Mouse (Mus musculus) embryonic stem cell, embryonic (primary cell): ENCODE measurements at regions not wholly inside any gene's neighbourhood (a gene's known extent, or its start where the extent isn't known, plus 50 kb on each side); places are given as distances from the start of the nearest gene placed in this dataset.

Experiments used
- CTCF ChIA-PET, 4 experiments: fragments of 300-600 bp in 2 of 4; fragments of 350-600 bp in 2 of 4; sonication (Branson Sonifier 250); formaldehyde crosslinking; loops; one replicate each; lab custom pipeline; 2022; ENCODE audit warnings: inconsistent platforms in 2 of 4; lab: Charles Lee
- POLR2A ChIA-PET, 4 experiments: fragments of 300-600 bp in 2 of 4; fragments of 350-600 bp in 2 of 4; sonication (Branson Sonifier 250); formaldehyde crosslinking; loops; one replicate each; lab custom pipeline; 2022; ENCODE audit warnings: antibody characterized with exemption in 4 of 4, inconsistent platforms in 1 of 4; lab: Charles Lee

DNA sequence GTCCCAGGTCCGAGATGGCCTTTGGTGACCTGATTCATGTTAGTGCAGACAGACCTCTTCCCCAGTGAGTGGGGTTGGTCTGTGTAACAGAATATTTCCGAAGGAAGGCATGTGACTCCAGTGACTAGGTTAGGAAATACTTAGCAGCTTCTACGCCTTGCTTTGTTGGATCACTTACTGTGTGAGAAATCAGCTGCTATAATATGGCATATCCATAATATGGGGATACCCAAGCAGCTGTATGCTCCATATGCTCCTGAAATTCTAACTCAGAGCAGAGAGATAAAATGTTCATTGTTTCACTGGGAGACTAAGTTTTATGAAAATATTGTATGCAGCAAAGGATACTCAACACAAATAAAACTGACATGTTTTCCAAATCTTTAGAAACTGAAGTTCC, 318.1 kb upstream of the Klf3 start:
- ChIA-PET POLR2A (interaction anchor here in 1 of 4 experiments (0.6 kb wide), 1 partner anchor 20 kb away, joined by 3 read pairs; no protein-coding TSS in a partner anchor), CTCF (no interaction called here)

DNA sequence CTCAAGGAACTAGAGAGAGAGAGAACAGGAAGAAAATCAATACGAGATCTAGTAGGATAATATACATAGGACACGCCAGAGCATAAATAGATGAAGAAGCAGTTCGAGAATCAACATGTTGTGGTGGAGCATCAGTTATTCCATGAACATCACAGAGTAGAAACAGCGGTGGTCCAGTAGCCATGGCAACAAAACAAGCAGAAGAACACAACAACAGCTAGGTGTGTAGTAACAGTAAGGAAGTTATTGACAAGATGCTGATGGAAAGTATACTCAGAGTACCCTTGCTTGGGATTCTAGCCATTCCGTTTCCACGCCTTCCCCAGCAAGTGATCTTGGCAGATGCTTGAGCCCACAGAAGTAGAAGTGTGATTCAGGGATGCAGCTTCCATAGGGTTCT, 317.3 kb upstream of the Klf3 start:
- ChIA-PET CTCF (interaction anchor here in 1 of 4 experiments (0.6 kb wide), 1 partner anchor 397 kb away, joined by 4 read pairs; no protein-coding TSS in a partner anchor), POLR2A (interaction anchor here in 1 of 4 experiments (0.6 kb wide), 1 partner anchor 114 kb away, joined by 10 read pairs; no protein-coding TSS in a partner anchor)

DNA sequence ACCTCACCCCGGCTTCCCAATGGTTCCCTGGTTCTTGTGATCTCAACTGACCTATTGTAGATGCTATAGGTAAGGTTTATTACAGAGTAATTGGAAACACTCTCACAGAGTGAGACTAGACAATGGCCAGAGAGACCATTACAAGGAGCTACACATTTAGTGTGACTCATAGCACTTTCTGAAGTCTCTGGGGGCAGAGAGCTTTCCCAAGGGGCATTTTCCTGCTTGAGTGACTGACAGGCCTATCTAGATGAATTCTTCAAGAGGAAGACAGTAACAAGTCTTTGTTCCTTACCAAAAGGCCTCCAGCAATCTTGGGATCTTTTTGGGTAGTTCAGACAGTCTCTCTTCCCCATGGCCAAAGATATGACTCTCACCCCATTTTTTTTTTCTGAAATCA, 316.4 kb upstream of the Klf3 start:
- POLR2A ChIA-PET: interaction anchor here in 1 of 4 experiments (0.5 kb wide), 1 partner anchor 249 kb away, joined by 5 read pairs; no protein-coding TSS in a partner anchor
- CTCF ChIA-PET: no interaction called here

DNA sequence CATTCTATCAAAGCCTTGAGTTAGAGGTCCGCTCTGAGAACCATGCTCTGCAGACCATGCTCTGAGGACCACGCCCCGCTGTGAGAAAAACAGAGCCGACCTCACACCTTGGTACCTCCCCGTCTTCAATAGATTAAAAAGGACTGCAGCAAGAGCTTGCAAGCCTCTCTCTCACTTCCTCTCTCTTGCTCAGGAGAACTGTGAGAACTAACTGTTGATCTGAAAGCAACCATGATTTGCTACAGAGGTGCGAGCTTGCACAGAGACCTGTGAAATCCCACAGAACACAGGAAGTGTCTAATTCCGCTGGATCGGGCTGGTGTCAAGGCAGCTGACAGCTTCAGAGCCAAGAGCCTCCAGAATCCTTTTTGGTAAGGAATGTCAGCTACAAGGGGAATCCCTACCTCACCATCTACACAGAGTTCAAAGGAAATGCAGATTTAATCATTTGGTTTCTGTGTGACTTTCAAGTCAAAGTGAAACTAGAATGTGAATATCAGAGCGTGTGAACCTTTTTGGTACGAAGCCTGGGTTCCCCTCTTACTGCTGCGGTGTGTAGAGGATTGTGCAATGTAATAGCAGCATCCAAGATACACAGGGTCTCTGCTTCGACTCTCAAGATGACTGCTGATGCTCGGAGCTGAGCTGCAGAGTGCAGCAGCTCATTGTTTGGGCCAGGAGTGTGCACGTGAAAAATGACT, 315.3 kb upstream of the Klf3 start:
- ChIA-PET CTCF (interaction anchor here in 1 of 4 experiments (0.6 kb wide), 1 partner anchor 19 kb away, joined by 4 read pairs; no protein-coding TSS in a partner anchor), POLR2A (interaction anchor here in 3 of 4 experiments (0.5 to 1.4 kb wide), 3 partner anchors 9 to 1478 kb away, joined by 3 to 5 read pairs (median 4); no protein-coding TSS in a partner anchor)

DNA sequence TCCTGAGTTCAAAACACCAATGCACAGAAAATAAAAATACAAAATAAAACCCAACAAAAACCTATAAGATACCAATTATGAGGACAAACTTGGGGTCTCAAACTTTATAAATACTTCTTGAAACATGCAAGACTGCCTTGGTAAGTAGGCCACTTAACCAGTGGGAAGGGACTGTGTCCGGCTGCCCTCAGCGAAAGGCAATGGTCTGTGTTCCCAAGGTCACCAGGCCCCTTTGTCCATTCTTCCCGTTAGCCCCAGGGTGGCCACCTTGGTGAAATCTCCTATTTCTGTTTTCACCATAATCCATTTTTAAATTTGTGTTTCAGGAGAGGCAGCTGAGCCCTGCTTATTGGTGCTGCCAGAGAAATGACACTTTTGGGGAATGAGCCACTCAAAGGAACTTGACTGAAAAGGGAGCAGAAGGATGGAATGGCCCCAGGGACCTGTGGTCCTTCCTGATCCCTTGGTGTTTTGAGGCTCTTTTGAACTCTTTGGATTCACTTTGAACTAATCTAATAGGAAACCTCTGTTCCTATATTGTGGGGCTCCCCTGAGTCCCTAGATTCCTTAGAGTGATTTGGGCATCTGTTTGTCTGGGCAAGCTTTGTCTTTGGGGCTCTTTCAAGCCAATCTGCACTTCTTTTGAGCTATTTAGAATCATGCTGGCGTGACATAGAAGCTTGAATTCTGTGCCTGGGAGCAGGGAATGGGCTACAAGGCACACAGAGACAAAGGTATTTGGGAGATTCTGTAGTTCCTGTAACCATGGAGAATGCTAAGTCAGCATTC, 313.3 kb upstream of the Klf3 start:
- POLR2A ChIA-PET: interaction anchor here in 3 of 4 experiments (0.6 to 1.0 kb wide), 5 partner anchors 8 to 376 kb away, joined by 3 to 12 read pairs (median 3); no protein-coding TSS in a partner anchor
- CTCF ChIA-PET: interaction anchor here in 1 of 4 experiments (0.5 kb wide), 1 partner anchor 847 kb away, joined by 4 read pairs; no protein-coding TSS in a partner anchor

GRCm38 (mm10) chr5:64490445-64490950, 312.7 kb upstream of the Klf3 start:
- ChIA-PET CTCF (interaction anchor here in 1 of 4 experiments (0.5 kb wide), 1 partner anchor 846 kb away, joined by 4 read pairs; no protein-coding TSS in a partner anchor), POLR2A (interaction anchor here in 2 of 4 experiments (0.6 to 1.0 kb wide), 4 partner anchors 9 to 375 kb away, joined by 3 to 4 read pairs (median 3); no protein-coding TSS in a partner anchor)

DNA sequence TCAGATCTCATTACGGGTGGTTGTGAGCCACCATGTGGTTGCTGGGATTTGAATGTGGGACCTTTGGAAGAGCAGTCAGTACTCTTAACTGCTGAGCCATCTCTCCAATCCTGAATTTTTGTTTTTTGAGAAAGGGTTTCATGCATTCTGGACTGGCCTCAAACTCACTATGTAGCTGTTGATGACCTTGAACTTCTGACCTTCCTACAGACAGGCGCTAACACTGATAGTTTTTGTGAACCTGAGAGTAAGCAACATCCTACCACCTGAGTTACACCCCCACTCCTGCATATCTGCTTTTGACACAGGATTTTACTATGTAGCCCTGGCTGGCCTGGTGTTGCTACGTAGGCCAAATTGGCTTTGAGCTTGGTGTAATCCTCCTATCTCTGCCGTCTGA, 308.8 kb upstream of the Klf3 start:
- POLR2A ChIA-PET: interaction anchor here in 3 of 4 experiments (0.6 to 2.0 kb wide), 6 partner anchors 11 to 525 kb away, joined by 3 to 4 read pairs (median 4); no protein-coding TSS in a partner anchor
- CTCF ChIA-PET: interaction anchor here in 2 of 4 experiments (0.6 to 1.9 kb wide), 4 partner anchors 12 to 319 kb away, joined by 3 to 5 read pairs (median 4); no protein-coding TSS in a partner anchor

- POLR2A ChIA-PET: interaction anchor here (0.5 to 1.3 kb wide), 6 partner anchors 9 to 878 kb away, joined by 3 to 8 read pairs (median 5); no protein-coding TSS in a partner anchor
Observed at GRCm38 (mm10) chr5:64496853-64497252, 306.3 kb upstream of the Klf3 start.

GRCm38 (mm10) chr5:64498431-64498830, 304.8 kb upstream of the Klf3 start:
- CTCF ChIA-PET: no interaction called here
- POLR2A ChIA-PET: interaction anchor here in 1 of 4 experiments (0.7 kb wide), 1 partner anchor 107 kb away, joined by 11 read pairs; no protein-coding TSS in a partner anchor

More at GRCm38 (mm10) chr5:64496853-64497252, 306.3 kb upstream of the Klf3 start:
- CTCF ChIA-PET: no interaction called here

GRCm38 (mm10) chr5:64499131-64499530, 304.1 kb upstream of the Klf3 start:
- POLR2A ChIA-PET: no interaction called here
- CTCF ChIA-PET: no interaction called here

DNA sequence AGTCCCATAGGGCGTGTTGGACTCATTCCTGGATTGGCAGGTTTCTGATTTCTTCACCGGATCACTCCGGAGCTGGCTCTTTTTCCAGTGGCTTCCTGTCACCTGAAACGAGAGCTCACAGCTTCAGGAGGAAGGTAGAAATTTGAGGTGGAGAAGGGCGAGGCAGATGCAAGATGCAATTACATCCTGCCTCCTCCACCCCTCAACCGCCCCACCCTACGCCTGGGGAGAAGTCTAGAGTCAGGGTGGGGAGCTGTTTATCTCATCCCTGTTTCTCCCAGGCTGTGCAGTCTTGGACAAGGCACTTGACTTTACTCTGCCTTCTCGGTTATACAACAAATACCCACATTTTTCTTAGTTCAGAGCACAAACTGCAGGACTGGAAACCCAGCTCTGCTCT, 302.8 kb upstream of the Klf3 start:
- ChIA-PET POLR2A (interaction anchor here in 2 of 4 experiments (0.8 to 2.0 kb wide), 7 partner anchors 12 to 365 kb away, joined by 3 to 11 read pairs (median 4); no protein-coding TSS in a partner anchor), CTCF (interaction anchor here in 3 of 4 experiments (0.6 to 1.0 kb wide), 6 partner anchors 14 to 383 kb away, joined by 3 to 10 read pairs (median 3); no protein-coding TSS in a partner anchor)

GRCm38 (mm10) chr5:64500866-64501265, 302.3 kb upstream of the Klf3 start:
- POLR2A ChIA-PET: interaction anchor here in 2 of 4 experiments (0.8 to 2.0 kb wide), 8 partner anchors 12 to 365 kb away, joined by 3 to 11 read pairs (median 4); no protein-coding TSS in a partner anchor
- CTCF ChIA-PET: interaction anchor here in 3 of 4 experiments (0.7 to 1.0 kb wide), 5 partner anchors 14 to 383 kb away, joined by 3 to 10 read pairs (median 3); no protein-coding TSS in a partner anchor

- ChIA-PET CTCF (interaction anchor here in 3 of 4 experiments (0.6 to 2.4 kb wide), 4 partner anchors 24 to 578 kb away, joined by 3 to 7 read pairs (median 3); no protein-coding TSS in a partner anchor), POLR2A (interaction anchor here in 3 of 4 experiments (0.6 to 2.0 kb wide), 18 partner anchors 11 to 1024 kb away, joined by 3 to 11 read pairs (median 4); no protein-coding TSS in a partner anchor)
Observed at GRCm38 (mm10) chr5:64501746-64502145, 301.4 kb upstream of the Klf3 start.

- ChIA-PET POLR2A (interaction anchor here in 2 of 4 experiments (0.9 to 1.6 kb wide), 3 partner anchors 14 to 308 kb away, joined by 3 to 5 read pairs (median 3); no protein-coding TSS in a partner anchor), CTCF (interaction anchor here in 3 of 4 experiments (0.5 to 2.4 kb wide), 4 partner anchors 190 to 380 kb away, joined by 3 to 7 read pairs (median 4); no protein-coding TSS in a partner anchor)
Observed at GRCm38 (mm10) chr5:64503514-64503913, 299.7 kb upstream of the Klf3 start.

DNA sequence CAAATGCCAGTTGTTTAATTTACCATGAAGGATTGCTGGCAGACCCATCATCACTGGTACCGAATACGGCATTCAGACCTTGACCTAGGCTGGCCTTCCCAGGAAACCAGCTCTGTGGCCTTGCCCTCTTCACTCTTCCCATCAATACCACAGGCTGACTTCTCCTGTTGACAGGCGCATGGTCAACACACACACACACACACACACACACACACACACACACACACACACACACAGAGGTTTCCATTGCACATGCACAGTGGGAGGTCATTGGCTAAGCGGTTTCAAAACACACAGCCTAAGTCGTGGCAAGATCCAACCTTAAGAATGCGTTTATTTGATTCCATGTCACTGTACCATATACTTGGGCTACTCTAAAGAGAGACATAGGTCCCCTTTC, 298.7 kb upstream of the Klf3 start:
- ChIA-PET POLR2A (interaction anchor here in 3 of 4 experiments (0.6 to 2.5 kb wide), 7 partner anchors 10 to 930 kb away, joined by 3 to 11 read pairs (median 3); no protein-coding TSS in a partner anchor), CTCF (interaction anchor here (0.6 to 1.1 kb wide), 7 partner anchors 31 to 379 kb away, joined by 3 to 7 read pairs (median 4); no protein-coding TSS in a partner anchor)

DNA sequence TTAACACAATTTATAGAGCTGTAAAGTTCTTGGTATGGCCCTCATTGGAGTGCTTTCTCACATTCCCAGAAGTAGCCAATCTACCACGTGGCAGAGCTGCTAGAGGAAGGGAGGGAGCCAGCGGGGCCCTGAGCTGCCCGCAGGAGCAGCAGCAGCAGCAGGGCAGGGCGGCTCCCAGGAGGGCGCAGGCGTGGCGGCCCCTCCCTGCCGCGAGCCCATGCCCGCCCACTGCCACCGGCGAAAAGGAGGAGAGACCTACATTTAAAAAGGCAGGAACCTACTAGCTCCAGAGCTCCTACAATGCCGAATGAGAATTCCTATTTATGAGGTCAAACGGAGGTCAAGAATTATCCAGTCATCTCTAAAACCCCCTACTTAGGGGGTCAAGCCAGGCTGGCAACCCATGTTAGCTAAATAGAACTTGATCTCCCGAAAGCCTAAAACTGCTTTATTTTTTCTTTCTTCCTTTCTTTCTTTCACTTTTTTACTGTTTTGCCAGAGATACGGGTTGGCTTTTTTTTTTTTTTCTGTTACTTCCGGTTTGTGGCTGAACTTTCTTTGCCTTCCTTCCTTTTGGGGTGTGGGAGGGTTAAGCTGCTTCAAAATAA, 297.9 kb upstream of the Klf3 start:
- POLR2A ChIA-PET: interaction anchor here (0.6 to 2.5 kb wide), 13 partner anchors 8 to 930 kb away, joined by 3 to 11 read pairs (median 4); no protein-coding TSS in a partner anchor

More for the DNA sequence above, 297.9 kb upstream of the Klf3 start:
- CTCF ChIA-PET: interaction anchor here (0.6 to 1.7 kb wide), 14 partner anchors 14 to 378 kb away, joined by 3 to 7 read pairs (median 4); no protein-coding TSS in a partner anchor
